Mouse (Mus musculus) liver, adult 2 months (tissue): ENCODE measurements around the gene Noa1.

Source experiments
- CTCF ChIP-seq: fragments of 200-500 bp; IDR thresholded peaks from 2 replicates; pipeline ENCODE4 v1.5.1; 2011; ENCODE audit warnings: low read depth, low read length, control low read depth
- POLR2A ChIP-seq: fragments of 200-500 bp; IDR thresholded peaks from 2 replicates; pipeline ENCODE4 v1.6.1; 2011; ENCODE audit warnings: low read length, control low read depth; ENCODE audit not compliant: insufficient read depth; ENCODE audit errors: extremely low read depth

DNA sequence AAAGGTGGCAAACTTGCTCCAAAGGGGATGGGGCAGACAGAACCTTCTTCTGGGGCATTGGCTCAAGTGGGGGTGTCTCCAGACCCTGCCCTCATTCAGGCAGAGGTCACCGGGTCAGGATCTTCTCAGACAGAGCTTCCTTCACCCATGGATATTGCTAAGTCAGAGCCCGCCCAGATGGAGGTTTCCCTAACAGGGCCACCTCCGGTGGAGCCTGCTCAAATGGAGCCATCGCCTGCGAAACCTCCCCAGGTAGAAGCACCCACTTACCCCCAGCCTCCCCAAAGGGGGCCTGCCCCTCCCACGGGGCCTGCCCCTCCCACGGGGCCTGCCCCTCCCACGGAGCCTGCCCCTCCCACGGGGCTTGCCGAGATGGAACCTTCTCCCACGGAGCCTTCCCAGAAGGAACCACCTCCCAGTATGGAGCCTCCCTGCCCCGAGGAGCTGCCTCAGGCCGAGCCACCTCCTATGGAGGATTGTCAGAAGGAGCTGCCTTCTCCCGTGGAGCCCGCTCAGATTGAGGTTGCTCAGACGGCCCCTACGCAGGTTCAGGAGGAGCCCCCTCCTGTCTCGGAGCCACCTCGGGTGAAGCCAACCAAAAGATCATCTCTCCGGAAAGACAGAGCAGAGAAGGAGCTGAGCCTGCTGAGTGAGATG, 28.2 kb downstream of the Noa1 start:
- TF ChIP-seq POLR2A (no peak), CTCF (no peak)
